Mouse (Mus musculus): ENCODE measurements around the gene Dmac2.
A peak's percentile ranks its signal among the peaks of the same experiment; 100 is the strongest.

The Dmac2 gene

DNA sequence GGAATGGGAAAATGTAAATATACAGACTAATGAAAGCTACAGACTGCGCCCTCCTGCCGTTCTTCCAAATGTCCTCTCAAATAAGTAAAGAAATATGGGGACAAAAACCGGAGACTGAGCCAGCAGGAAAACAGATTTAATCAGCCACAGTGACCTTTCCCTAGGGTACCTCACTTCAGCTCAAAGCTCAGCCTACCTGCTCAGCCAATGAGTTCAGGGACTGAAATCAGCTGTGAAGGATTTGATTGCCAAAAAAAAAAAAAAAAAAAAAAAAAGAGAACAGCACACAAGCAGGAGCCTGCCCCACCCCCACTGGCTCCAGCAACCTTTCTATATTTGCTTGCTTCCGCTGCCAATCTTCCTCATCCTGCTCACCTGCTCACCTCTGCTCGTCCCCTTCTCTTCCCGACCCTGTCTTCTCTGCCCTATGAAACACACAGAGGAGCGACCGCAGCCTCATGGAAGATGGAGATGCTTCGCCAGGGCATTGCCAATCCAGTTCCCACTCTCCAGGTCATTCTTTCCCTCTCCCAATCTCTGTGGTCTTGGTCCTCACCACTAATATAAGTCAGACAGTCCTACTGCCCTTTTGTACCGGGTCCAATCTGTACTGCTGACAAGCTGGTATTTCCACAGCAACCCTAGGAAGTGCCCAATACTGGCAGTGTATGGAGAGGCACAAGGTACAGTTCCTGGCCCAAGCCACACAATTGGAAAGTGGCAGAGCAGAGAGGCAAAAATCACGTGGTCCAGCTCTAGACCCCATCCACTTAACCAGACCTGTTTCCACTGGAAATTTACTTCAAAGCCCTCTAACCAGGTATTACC lies 36.6 kb downstream of the Dmac2 start:
- peak; percentile 67 to 83 for DNase-seq

DNA sequence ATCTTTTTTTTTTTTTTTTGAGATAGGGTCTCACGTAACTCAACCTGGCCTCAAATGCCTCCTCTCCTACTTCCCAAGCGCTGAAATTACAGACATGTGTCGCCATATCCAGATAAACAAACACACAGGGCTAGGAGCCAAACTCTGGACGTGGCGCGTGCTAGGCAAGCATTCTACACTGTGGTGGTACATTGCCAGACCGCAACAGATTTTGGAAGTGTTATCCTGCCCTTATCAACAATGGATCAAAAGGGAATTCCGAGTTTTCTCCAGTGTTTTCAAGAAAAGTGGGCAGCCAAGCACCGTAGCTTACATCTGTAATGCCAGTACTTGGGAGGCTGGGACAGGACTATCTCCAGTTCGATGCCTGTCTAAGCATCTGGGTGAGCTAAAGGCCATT lies 38.6 kb downstream of the Dmac2 start:
- no peak for DNase-seq

DNA sequence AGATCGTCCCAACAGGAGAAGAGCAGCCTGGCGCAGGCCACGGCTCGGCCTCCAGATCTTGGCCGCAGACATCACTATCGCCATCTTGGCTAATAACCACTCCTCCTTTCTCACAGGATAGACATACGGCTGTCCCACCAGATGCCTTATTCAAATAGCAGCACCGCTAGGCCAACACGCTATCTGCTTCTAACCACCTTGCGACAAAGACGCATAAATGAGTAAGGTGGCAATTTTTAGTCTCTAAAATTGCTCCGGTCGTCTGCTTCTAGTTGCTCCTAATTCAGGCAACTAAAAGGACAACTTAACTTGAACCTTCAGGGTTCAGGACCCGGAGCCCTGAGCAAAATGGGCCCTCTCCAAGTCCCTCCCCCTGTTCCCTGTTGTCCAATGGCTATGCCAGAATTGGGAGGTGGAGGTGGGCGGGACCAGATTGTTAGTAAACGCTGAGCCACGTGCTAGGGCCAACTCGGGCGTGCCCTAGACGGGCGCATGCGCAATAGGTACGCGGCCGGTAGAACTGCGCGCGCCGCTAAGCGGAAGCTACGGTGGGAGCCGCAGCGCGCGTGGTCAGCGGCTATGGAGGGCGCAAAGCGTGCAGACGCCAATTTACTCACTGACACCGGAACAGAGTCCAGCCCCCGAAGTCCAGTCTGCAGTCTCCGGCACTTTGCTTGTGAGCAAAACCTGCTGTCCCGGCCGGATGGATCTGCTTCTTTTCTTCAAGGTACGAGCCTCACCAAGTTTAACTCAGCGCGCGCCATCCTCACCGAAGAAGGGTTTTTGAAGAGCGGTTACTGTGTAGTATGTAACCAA lies 39.7 kb downstream of the Dmac2 start, which contains the start of the genes Bckdha and Exosc5:
TSS of gene Bckdha (minus strand) at position 325 of the 816 bp plus-strand sequence.
TSS of gene Exosc5 (plus strand) at position 508 of the 816 bp plus-strand sequence.
- DNase-seq, result peak; percentile 100

DNA sequence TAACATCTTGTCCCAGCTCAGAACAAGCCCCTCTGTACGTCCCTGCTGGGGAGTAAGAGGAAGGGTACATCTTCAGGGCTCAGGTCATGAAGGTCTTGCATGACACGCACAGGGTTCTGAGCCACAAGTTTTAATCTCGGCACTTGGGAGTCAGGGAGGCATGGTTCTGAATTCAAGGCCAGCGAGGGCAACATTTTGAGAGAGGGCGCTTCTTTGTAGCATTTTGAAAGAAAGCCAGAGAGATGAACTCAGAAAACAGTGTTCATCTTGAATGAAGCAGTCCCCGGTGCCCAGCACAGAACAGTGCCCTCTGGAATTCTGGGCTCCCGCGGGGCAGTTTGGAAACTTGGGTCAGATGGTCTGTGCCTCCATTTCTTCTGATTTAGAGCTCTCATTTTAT lies 47.2 kb downstream of the Dmac2 start:
- DNase-seq, result no peak

DNA sequence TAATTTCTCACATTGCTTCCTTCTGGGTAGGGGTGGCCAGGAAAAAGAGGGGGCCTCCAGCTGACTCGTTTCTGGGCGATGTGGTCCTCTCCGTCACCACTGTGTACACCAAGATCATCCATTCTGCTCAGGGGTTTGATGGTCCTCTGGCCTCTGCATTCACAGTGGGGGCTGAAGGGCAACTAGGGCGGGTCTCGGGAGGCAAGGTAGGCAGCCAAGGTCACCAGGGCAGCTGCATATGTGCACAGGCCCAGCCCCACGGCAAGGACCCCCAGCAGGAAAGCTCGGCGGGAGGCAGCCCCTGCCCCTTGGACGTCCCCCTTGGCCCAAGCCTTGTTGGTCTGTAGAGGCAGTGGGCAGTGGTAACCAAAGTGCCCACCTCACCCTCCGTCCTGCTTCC lies 49.9 kb downstream of the Dmac2 start:
- DNase-seq, result no peak

DNA sequence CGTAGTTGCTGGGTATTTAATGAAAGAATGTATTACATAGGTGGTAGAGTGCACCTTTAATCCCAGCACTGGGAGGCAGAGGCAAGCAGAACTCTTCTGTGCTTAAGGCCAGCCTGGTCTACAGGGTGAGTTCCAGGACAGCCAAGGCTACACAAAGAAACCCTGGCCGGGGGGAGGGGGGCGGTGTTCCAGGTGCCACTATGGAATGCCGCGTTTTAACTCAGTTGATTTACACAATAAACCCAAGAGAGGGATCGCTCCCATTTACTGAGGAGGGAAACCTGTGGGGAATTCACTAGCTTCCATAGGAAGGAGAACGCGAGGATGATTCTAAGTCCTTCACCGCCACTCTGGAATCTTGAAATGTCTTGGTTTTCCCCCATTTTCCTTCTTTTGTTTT lies 50.4 kb downstream of the Dmac2 start:
- DNase-seq, result no peak

DNA sequence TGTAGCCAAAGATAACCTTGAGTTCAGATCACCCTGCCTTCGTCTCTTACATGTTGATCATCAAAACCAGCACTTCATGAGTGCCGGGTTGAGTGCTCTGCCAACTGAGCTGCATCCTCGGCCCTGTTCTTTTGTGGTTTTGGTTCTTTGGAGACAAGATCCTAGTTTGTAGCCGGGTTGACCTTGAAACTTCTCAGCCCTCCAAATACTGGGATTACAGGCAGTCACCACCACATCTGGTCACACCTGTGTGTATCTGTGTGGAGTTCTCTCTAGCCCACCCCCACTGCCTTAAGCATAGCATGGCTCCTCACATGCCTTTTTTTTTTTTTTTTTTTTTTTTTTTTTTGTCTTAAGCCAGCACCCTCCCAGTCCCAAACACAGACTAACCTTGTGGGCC lies 50.9 kb downstream of the Dmac2 start:
- no peak for DNase-seq

DNA sequence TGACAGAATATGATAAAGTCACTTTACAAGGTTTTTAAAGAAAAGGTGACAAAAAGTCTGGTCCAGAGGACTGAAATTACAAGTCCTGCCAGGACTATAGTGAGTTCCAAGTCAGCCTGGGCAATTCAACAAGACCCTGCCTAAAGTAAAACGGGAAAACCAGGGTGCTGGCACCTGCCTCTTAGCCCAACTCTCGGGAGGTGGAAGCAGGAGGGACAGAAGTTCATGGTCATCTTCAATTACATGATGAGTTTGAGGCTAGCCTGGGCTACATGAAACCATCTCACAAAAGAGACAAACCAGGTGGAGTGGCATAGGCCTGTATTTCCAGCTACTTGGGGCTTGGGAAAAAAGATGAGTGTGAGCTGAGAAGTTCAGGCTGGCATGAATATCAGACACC lies 52.5 kb downstream of the Dmac2 start:
- no peak for DNase-seq

DNA sequence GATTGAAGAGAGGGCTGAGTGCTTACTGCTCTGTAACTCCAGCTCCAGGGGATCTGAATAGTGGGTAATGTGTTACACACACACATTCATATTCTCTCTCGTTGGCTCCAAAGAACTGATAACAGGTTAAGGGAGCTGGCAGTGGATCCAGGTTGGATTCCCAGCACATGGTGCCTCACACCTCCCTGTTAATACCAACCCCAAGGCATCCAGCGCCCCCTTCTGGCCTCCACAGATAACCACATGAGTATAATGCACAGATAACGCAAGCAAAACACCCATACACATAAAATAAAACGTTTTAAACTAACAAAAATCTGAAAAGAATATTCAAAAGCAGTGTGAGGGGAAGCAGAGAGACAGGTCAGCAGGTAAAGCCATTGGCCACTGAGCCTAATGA lies 53.2 kb downstream of the Dmac2 start:
- DNase-seq, result no peak

DNA sequence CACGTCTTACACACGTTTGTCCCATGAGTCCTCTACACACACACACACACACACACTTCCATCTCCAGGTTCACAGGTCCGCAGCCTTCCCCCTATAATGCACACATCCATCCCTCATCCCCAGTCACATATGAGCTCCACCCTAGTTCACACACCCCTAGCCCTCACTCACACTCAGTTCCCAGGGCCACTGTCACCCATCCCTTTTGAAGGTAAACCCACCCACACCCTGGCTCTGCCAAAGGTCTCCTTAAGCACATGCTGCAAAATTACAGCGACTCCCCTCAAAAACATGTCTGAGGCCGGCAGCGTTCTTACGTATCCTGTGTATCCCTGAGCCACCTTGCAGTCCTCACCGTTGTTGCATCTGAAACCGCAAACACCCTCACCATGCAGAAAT lies 55.1 kb downstream of the Dmac2 start:
- no peak for DNase-seq

DNA sequence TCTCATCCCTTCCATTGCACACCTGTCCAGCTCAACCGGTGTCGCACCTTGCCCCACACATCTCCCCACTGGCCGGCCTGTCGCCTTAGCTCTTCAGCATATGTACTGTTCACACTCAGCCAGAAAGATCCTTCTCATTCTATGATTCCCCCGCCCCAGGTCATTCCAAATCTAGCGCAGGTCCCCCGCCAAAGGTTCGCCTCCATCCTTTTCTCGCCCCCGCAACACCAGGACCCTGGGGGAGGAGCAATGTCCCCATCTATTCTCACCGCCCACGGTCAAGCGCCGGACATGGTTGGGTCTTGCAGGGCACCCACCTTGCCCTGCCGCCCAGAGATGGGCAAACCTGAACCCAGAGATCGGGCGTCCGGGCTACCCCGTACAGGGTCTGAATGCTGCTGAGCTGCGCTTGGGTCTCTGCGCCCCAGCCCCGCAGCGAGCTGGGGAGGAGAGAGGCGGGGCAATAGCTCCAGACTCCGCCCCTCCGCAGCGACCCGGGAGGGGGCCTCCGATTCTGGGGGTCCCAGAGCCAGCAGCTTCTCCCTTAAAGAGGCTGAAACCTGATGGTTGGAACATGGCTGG lies 55.6 kb downstream of the Dmac2 start, which contains the start of gene Tmem91:
TSS of gene Tmem91 (minus strand) at position 448 of the 582 bp plus-strand sequence.
- no peak for DNase-seq

Measured in kidney, adult 8-10 months (tissue).